Mouse (Mus musculus): Measurements from ENCODE around the gene Anapc11.

The Anapc11 gene

GRCm38 (mm10) chr11:120626785-120627467 lies 28.7 kb downstream of the Anapc11 start:
- no peak for DNase-seq (ENCODE audit: extremely low read depth, low read depth, low spot score)

- no peak for DNase-seq (ENCODE audit: extremely low read depth, low read depth, low spot score)
These were observed 29.5 kb downstream of the Anapc11 start for GRCm38 (mm10) chr11:120627468-120628300.

GRCm38 (mm10) chr11:120628601-120629340 lies 30.6 kb downstream of the Anapc11 start:
- no peak for DNase-seq (ENCODE audit: extremely low read depth, low read depth, low spot score)

GRCm38 (mm10) chr11:120629341-120629730 lies 31.1 kb downstream of the Anapc11 start:
- no peak for DNase-seq (ENCODE audit: extremely low read depth, low read depth, low spot score)

- DNase-seq (ENCODE audit: extremely low read depth, low read depth, low spot score), result no peak
These were observed 31.7 kb downstream of the Anapc11 start for GRCm38 (mm10) chr11:120629911-120630310.

- peak; percentile 62 for DNase-seq (ENCODE audit: extremely low read depth, low read depth, low spot score)
These were observed 32.2 kb downstream of the Anapc11 start for GRCm38 (mm10) chr11:120630401-120630871.

GRCm38 (mm10) chr11:120630881-120631725 lies 32.9 kb downstream of the Anapc11 start:
- no peak for DNase-seq (ENCODE audit: extremely low read depth, low read depth, low spot score)

GRCm38 (mm10) chr11:120631726-120632448 lies 33.7 kb downstream of the Anapc11 start:
- DNase-seq (ENCODE audit: extremely low read depth, low read depth, low spot score), result no peak

- no peak for DNase-seq (ENCODE audit: extremely low read depth, low read depth, low spot score)
These were observed 34.6 kb downstream of the Anapc11 start for GRCm38 (mm10) chr11:120632559-120633519.

GRCm38 (mm10) chr11:120633520-120634343 lies 35.5 kb downstream of the Anapc11 start, which contains the start of gene Mafg:
Mafg (minus strand) TSS chr11:120633600.
- no peak for DNase-seq (ENCODE audit: extremely low read depth, low read depth, low spot score)

- no peak for DNase-seq (ENCODE audit: extremely low read depth, low read depth, low spot score)
These were observed 36.6 kb downstream of the Anapc11 start for GRCm38 (mm10) chr11:120634810-120635209.

GRCm38 (mm10) chr11:120641255-120641654 lies 43.0 kb downstream of the Anapc11 start:
- DNase-seq (ENCODE audit: extremely low read depth, low read depth, low spot score), result no peak

GRCm38 (mm10) chr11:120641869-120642268 lies 43.6 kb downstream of the Anapc11 start:
- no peak for DNase-seq (ENCODE audit: extremely low read depth, low read depth, low spot score)

- DNase-seq (ENCODE audit: extremely low read depth, low read depth, low spot score), result no peak
These were observed 44.8 kb downstream of the Anapc11 start for GRCm38 (mm10) chr11:120642939-120643600.

- DNase-seq (ENCODE audit: extremely low read depth, low read depth, low spot score), result no peak
These were observed 45.4 kb downstream of the Anapc11 start, which contains the start of gene Pycr1 for GRCm38 (mm10) chr11:120643601-120643987. Pycr1 (minus strand) TSS chr11:120643769.

- DNase-seq (ENCODE audit: extremely low read depth, low read depth, low spot score), result no peak
These were observed 49.0 kb downstream of the Anapc11 start for GRCm38 (mm10) chr11:120647047-120647830.

All from fat pad, adult 2 months (tissue).